Mouse (Mus musculus) erythroblast, embryonic 14.5 days (primary cell): ENCODE data around the gene Rgma. TPM values are rescaled to one million over a fixed set of nuclear protein-coding genes. Genes with fewer than 3 reads are reported as not detected.

ENCODE experiments used
- H3K27me3 ChIP-seq: 2 replicates; pipeline ENCODE4 v1.6.1; 2012; ENCODE audit warnings: inconsistent platforms; ENCODE audit not compliant: control insufficient read depth
- H3K36me3 ChIP-seq: 2 replicates; pipeline ENCODE4 v1.6.1; 2012; ENCODE audit warnings: mild to moderate bottlenecking, inconsistent platforms; ENCODE audit not compliant: control insufficient read depth
- H3K4me1 ChIP-seq: 2 replicates; pipeline ENCODE4 v1.6.1; 2012; ENCODE audit warnings: inconsistent platforms; ENCODE audit not compliant: control insufficient read depth
- H3K4me3 ChIP-seq: replicated peaks from 2 replicates; pipeline ENCODE3; 2012; ENCODE audit warnings: moderate library complexity, mild to moderate bottlenecking, inconsistent platforms
- H3K9me3 ChIP-seq: 2 replicates; pipeline ENCODE4 v1.6.1; 2012; ENCODE audit warnings: low read length, inconsistent platforms, mixed read lengths; ENCODE audit not compliant: control insufficient read depth
- GATA1 ChIP-seq: IDR thresholded peaks from 2 replicates; pipeline ENCODE4 v1.6.1; 2012; ENCODE audit warnings: low read length, inconsistent platforms, mixed read lengths
- TAL1 ChIP-seq: IDR thresholded peaks from 3 replicates; pipeline ENCODE4 v1.6.1; 2012; ENCODE audit warnings: low read length, inconsistent platforms, mixed read lengths
- polyA plus RNA-seq: library from polyadenylated mRNA; stranded (reverse); fragments of >175 nt; gene quantifications from 2 replicates; pipeline ENCODE4 v1.2.3, GENCODE M21; 2012

Rgma gene
- polyA plus RNA-seq, 1 experiment, result not detected

GRCm38 (mm10) chr7:73393307-73394012 is 18.2 kb downstream of the Rgma start:
- peaks cover 77% of the 10 kb centered on the region for H3K27me3 ChIP-seq

GRCm38 (mm10) chr7:73394013-73394409 is 18.7 kb downstream of the Rgma start:
- Histone ChIP-seq H3K4me3 (no peak overlapping the region), H3K36me3 (no peaks in the 10 kb centered on the region), H3K27me3 (peaks cover 78% of the 10 kb centered on the region), H3K9me3 (no peaks in the 10 kb centered on the region), H3K4me1 (no peaks in the 10 kb centered on the region; the same call in 1 of the 2 replicates)
- no peak for TF ChIP-seq TAL1
- no peak for TF ChIP-seq GATA1

More at GRCm38 (mm10) chr7:73393307-73394012, 18.2 kb downstream of the Rgma start:
- H3K4me3 ChIP-seq, result no peak overlapping the region
- TF ChIP-seq TAL1 (no peak), GATA1 (no peak)
- H3K36me3 ChIP-seq, result no peaks in the 10 kb centered on the region
- no peaks in the 10 kb centered on the region for H3K9me3 ChIP-seq
- H3K4me1 ChIP-seq, result no peaks in the 10 kb centered on the region; the same call in 1 of the 2 replicates

GRCm38 (mm10) chr7:73398319-73398718 is 23.0 kb downstream of the Rgma start:
- peaks cover 61% of the 10 kb centered on the region for H3K27me3 ChIP-seq
- no peaks in the 10 kb centered on the region for H3K36me3 ChIP-seq
- no peak overlapping the region for H3K4me3 ChIP-seq
- TF ChIP-seq GATA1 (no peak), TAL1 (no peak)
- H3K9me3 ChIP-seq, result no peaks in the 10 kb centered on the region
- no peaks in the 10 kb centered on the region; the same call in 1 of the 2 replicates for H3K4me1 ChIP-seq

- no peak overlapping the region for H3K4me3 ChIP-seq
- TF ChIP-seq TAL1 (no peak), GATA1 (no peak)
- H3K36me3 ChIP-seq, result no peaks in the 10 kb centered on the region
- H3K4me1 ChIP-seq, result no peaks in the 10 kb centered on the region; the same call in 1 of the 2 replicates
- H3K27me3 ChIP-seq, result peaks cover 55% of the 10 kb centered on the region
- H3K9me3 ChIP-seq, result no peaks in the 10 kb centered on the region
Measured at GRCm38 (mm10) chr7:73398806-73399442, 23.6 kb downstream of the Rgma start.

GRCm38 (mm10) chr7:73399501-73400044 is 24.3 kb downstream of the Rgma start:
- Histone ChIP-seq H3K36me3 (no peaks in the 10 kb centered on the region), H3K9me3 (no peaks in the 10 kb centered on the region), H3K4me1 (no peaks in the 10 kb centered on the region; the same call in 1 of the 2 replicates), H3K4me3 (no peak overlapping the region), H3K27me3 (peaks cover 54% of the 10 kb centered on the region)
- TF ChIP-seq TAL1, result no peak
- no peak for TF ChIP-seq GATA1

- H3K27me3 ChIP-seq, result peaks cover 50% of the 10 kb centered on the region
- H3K4me3 ChIP-seq, result no peak overlapping the region
- no peaks in the 10 kb centered on the region; the same call in 1 of the 2 replicates for H3K4me1 ChIP-seq
- H3K9me3 ChIP-seq, result no peaks in the 10 kb centered on the region
- TF ChIP-seq GATA1, result no peak
- no peak for TF ChIP-seq TAL1
- H3K36me3 ChIP-seq, result no peaks in the 10 kb centered on the region
Measured at GRCm38 (mm10) chr7:73400051-73400916, 25.0 kb downstream of the Rgma start.

GRCm38 (mm10) chr7:73402106-73402505 is 26.8 kb downstream of the Rgma start:
- Histone ChIP-seq H3K9me3 (no peaks in the 10 kb centered on the region; the same call in 1 of the 2 replicates), H3K4me3 (no peak overlapping the region), H3K27me3 (peaks cover 44% of the 10 kb centered on the region), H3K4me1 (no peaks in the 10 kb centered on the region; the same call in 1 of the 2 replicates), H3K36me3 (no peaks in the 10 kb centered on the region)
- TF ChIP-seq GATA1 (no peak), TAL1 (no peak)

GRCm38 (mm10) chr7:73402671-73403070 is 27.4 kb downstream of the Rgma start:
- Histone ChIP-seq H3K36me3 (no peaks in the 10 kb centered on the region), H3K27me3 (peaks cover 39% of the 10 kb centered on the region), H3K4me3 (no peak overlapping the region), H3K4me1 (no peaks in the 10 kb centered on the region; the same call in 1 of the 2 replicates), H3K9me3 (peaks cover 3% of the 10 kb centered on the region; the same call in 1 of the 2 replicates)
- no peak for TF ChIP-seq TAL1
- no peak for TF ChIP-seq GATA1

GRCm38 (mm10) chr7:73403538-73403937 is 28.2 kb downstream of the Rgma start:
- H3K27me3 ChIP-seq, result peaks cover 31% of the 10 kb centered on the region
- no peaks in the 10 kb centered on the region for H3K36me3 ChIP-seq
- H3K4me3 ChIP-seq, result no peak overlapping the region
- TF ChIP-seq GATA1 (no peak), TAL1 (no peak)
- peaks cover 3% of the 10 kb centered on the region; the same call in 1 of the 2 replicates for H3K9me3 ChIP-seq
- H3K4me1 ChIP-seq, result no peaks in the 10 kb centered on the region
